Mouse (Mus musculus): ENCODE measurements around the gene Rinl.
A peak's percentile ranks its signal among the peaks of the same experiment; 100 is the strongest.

- no peak for TF ChIP-seq ZC3H11A (IDR thresholded peaks at IDR 0.05; ENCODE audit: borderline replicate concordance, low read depth, low read length)
- no peak for TF ChIP-seq MAFK (IDR thresholded peaks at IDR 0.05; ENCODE audit: insufficient read depth, low read depth, low read length)
- no peak for TF ChIP-seq CHD2 (IDR thresholded peaks at IDR 0.05; ENCODE audit: low read depth, low read length)
- TF ChIP-seq ZNF384 (IDR thresholded peaks at IDR 0.05; ENCODE audit: low read depth, low read length): peak; percentile 98
- peak; percentile 89 for TF ChIP-seq HCFC1 (IDR thresholded peaks at IDR 0.05; ENCODE audit: borderline replicate concordance, insufficient read depth, low read length)
These were observed 36.3 kb downstream of the Rinl start, which contains the start of gene Ech1 for GRCm38 (mm10) chr7:28824941-28825685.
